Mouse (Mus musculus) liver, embryonic 11.5 days (tissue): ENCODE results near the gene Maml3. TPM values are rescaled to one million over a fixed set of nuclear protein-coding genes. Genes with fewer than 3 reads are reported as not detected.

Experiments used
- ATAC-seq: fragments of 200-750 bp; cut with Nextera tagmentation; replicated peaks from 2 replicates; pipeline ENCODE4 v1.8.0; 2017; ENCODE audit warnings: moderate number of reproducible peaks, mild to moderate bottlenecking, moderate TSS enrichment, moderate library complexity; ENCODE audit not compliant: low FRiP score
- DNase-seq: peaks from one replicate; pipeline ENCODE4 v3.0.0-alpha.2; 2017; ENCODE audit warnings: low spot score
- H3K27ac ChIP-seq: fragments of 300-500 bp; sonication (generic); 2 replicates; pipeline ENCODE4 v1.5.1; 2014; ENCODE audit warnings: mild to moderate bottlenecking, low read depth, low read length, control low read depth
- H3K27me3 ChIP-seq: fragments of 300-500 bp; sonication (generic); replicated peaks from 2 replicates; pipeline ENCODE4 v1.6.1; 2014; ENCODE audit warnings: low read length, mixed read lengths; ENCODE audit not compliant: control insufficient read depth, insufficient read depth
- H3K36me3 ChIP-seq: fragments of 300-500 bp; sonication (generic); 2 replicates; pipeline ENCODE4 v1.6.1; 2014; ENCODE audit warnings: mild to moderate bottlenecking, low read length, moderate library complexity, mixed read lengths; ENCODE audit not compliant: control insufficient read depth, insufficient read depth
- H3K4me1 ChIP-seq: fragments of 300-500 bp; sonication (generic); replicated peaks from 2 replicates; pipeline ENCODE4 v1.6.1; 2014; ENCODE audit warnings: low read length, mixed read lengths; ENCODE audit not compliant: control insufficient read depth, insufficient read depth
- H3K4me2 ChIP-seq: fragments of 300-500 bp; sonication (generic); 2 replicates; pipeline ENCODE4 v1.6.1; 2014; ENCODE audit warnings: mild to moderate bottlenecking, control low read depth, moderate library complexity
- H3K4me3 ChIP-seq: fragments of 300-500 bp; sonication (generic); 2 replicates; pipeline ENCODE4 v1.5.1; 2014; ENCODE audit warnings: low read depth, low read length, control low read depth
- H3K9ac ChIP-seq: fragments of 300-500 bp; sonication (generic); 2 replicates; pipeline ENCODE4 v1.6.1; 2014; ENCODE audit warnings: low read depth, low read length, control low read depth
- H3K9me3 ChIP-seq: fragments of 300-500 bp; sonication (generic); 2 replicates; pipeline ENCODE4 v1.6.1; 2016; ENCODE audit warnings: low read length, inconsistent platforms, mixed read lengths; ENCODE audit not compliant: control insufficient read depth
- WGBS: fragments of 180-500 bp; shearing (Covaris S2); extraction: QIAGEN DNeasy Blood & Tissue Kit; methylation state at CpG from one replicate; pipeline ENCODE4 v1.1.7; 2014; 5-methylcytosine and 5-hydroxymethylcytosine counted together
- polyA plus RNA-seq: library from polyadenylated mRNA; unstranded; fragments of >200 nt; fragmentation: Nextera tagmentation; extraction: Ambion mirVana; gene quantifications from 2 replicates; pipeline ENCODE4 v1.2.1, GENCODE M21; 2014

Maml3 gene
- polyA plus RNA-seq, 1 experiment from 2014 or later = 3.1 TPM

GRCm38 (mm10) chr3:52100926-52101325 is 4.0 kb downstream of the Maml3 start:
- H3K4me2 ChIP-seq = peak overlapping the region; percentile 93
- H3K27me3 ChIP-seq = no peaks in the 10 kb centered on the region
- H3K4me1 ChIP-seq = peaks cover 5% of the 10 kb centered on the region
- peak overlapping the region; percentile 66; the same call in 1 of the 2 replicates for H3K4me3 ChIP-seq
- no peak for ATAC-seq
- no peak overlapping the region for H3K9ac ChIP-seq
- DNase-seq = no peak
- no peaks in the 10 kb centered on the region for H3K9me3 ChIP-seq
- H3K27ac ChIP-seq = peak overlapping the region; percentile 33; the same call in 1 of the 2 replicates
- H3K36me3 ChIP-seq = no peaks in the 10 kb centered on the region
- WGBS = 52% methylated on average over 9 of the region's 9 CpGs

- ATAC-seq = no peak
- 81% methylated on average over 4 of the region's 4 CpGs for WGBS
- no peak overlapping the region for H3K4me3 ChIP-seq
Measured at GRCm38 (mm10) chr3:52100306-52100705, 4.6 kb downstream of the Maml3 start.

GRCm38 (mm10) chr3:52099286-52099685 is 5.6 kb downstream of the Maml3 start:
- no peak for ATAC-seq
- H3K27ac ChIP-seq = no peak overlapping the region

More at GRCm38 (mm10) chr3:52100306-52100705, 4.6 kb downstream of the Maml3 start:
- H3K36me3 ChIP-seq = no peaks in the 10 kb centered on the region
- no peaks in the 10 kb centered on the region for H3K9me3 ChIP-seq
- no peak overlapping the region for H3K9ac ChIP-seq
- peaks cover 5% of the 10 kb centered on the region for H3K4me1 ChIP-seq
- DNase-seq = no peak
- H3K27me3 ChIP-seq = no peaks in the 10 kb centered on the region
- H3K27ac ChIP-seq = no peak overlapping the region
- H3K4me2 ChIP-seq = no peak overlapping the region

GRCm38 (mm10) chr3:52091261-52091797 is 13.5 kb downstream of the Maml3 start:
- Histone ChIP-seq H3K4me1 (peaks cover 18% of the 10 kb centered on the region), H3K9me3 (no peaks in the 10 kb centered on the region), H3K4me3 (no peak overlapping the region), H3K27ac (no peak overlapping the region), H3K4me2 (no peak overlapping the region), H3K36me3 (no peaks in the 10 kb centered on the region), H3K9ac (no peak overlapping the region), H3K27me3 (no peaks in the 10 kb centered on the region)
- WGBS = 44% methylated on average over 7 of the region's 7 CpGs
- ATAC-seq = no peak
- DNase-seq = no peak

More at GRCm38 (mm10) chr3:52099286-52099685, 5.6 kb downstream of the Maml3 start:
- H3K36me3 ChIP-seq = no peaks in the 10 kb centered on the region
- no peak overlapping the region for H3K4me2 ChIP-seq
- H3K4me3 ChIP-seq = no peak overlapping the region
- DNase-seq = no peak
- no peaks in the 10 kb centered on the region for H3K9me3 ChIP-seq
- 63% methylated on average over 1 of the region's 1 CpGs for WGBS
- H3K27me3 ChIP-seq = no peaks in the 10 kb centered on the region
- peaks cover 5% of the 10 kb centered on the region for H3K4me1 ChIP-seq
- H3K9ac ChIP-seq = no peak overlapping the region

- Histone ChIP-seq H3K27ac (no peak overlapping the region), H3K4me2 (no peak overlapping the region), H3K9me3 (no peaks in the 10 kb centered on the region), H3K36me3 (no peaks in the 10 kb centered on the region), H3K27me3 (no peaks in the 10 kb centered on the region), H3K4me3 (no peak overlapping the region), H3K4me1 (peaks cover 18% of the 10 kb centered on the region), H3K9ac (no peak overlapping the region)
- WGBS = 44% methylated on average over 8 of the region's 8 CpGs
- DNase-seq (no peak), ATAC-seq (no peak)
Measured at GRCm38 (mm10) chr3:52090230-52090873, 14.5 kb downstream of the Maml3 start.

GRCm38 (mm10) chr3:52088458-52089341 is 16.2 kb downstream of the Maml3 start:
- DNase-seq (peak; percentile 73), ATAC-seq (peak; percentile 60)
- WGBS = 29% methylated on average over 19 of the region's 19 CpGs
- H3K9ac ChIP-seq = peak overlapping the region; percentile 18; the same call in 1 of the 2 replicates
- H3K4me1 ChIP-seq = peaks cover 18% of the 10 kb centered on the region
- H3K9me3 ChIP-seq = no peaks in the 10 kb centered on the region
- H3K4me3 ChIP-seq = no peak overlapping the region
- H3K27me3 ChIP-seq = no peaks in the 10 kb centered on the region
- H3K36me3 ChIP-seq = no peaks in the 10 kb centered on the region
- peak overlapping the region; percentile 52; the same call in 1 of the 2 replicates for H3K27ac ChIP-seq
- peak overlapping the region; percentile 36 for H3K4me2 ChIP-seq

- 82% methylated on average over 7 of the region's 7 CpGs for WGBS
- no peaks in the 10 kb centered on the region for H3K36me3 ChIP-seq
- H3K27me3 ChIP-seq = no peaks in the 10 kb centered on the region
- H3K4me1 ChIP-seq = peaks cover 18% of the 10 kb centered on the region
- H3K4me3 ChIP-seq = no peak overlapping the region
- peak overlapping the region; percentile 52; the same call in 1 of the 2 replicates for H3K27ac ChIP-seq
- ATAC-seq (no peak), DNase-seq (no peak)
- H3K9me3 ChIP-seq = no peaks in the 10 kb centered on the region
- no peak overlapping the region; the same call in 1 of the 2 replicates for H3K9ac ChIP-seq
- H3K4me2 ChIP-seq = no peak overlapping the region
Measured at GRCm38 (mm10) chr3:52087636-52088280, 17.1 kb downstream of the Maml3 start.

GRCm38 (mm10) chr3:52078763-52079162 is 26.1 kb downstream of the Maml3 start:
- no peak overlapping the region for H3K9ac ChIP-seq
- DNase-seq (no peak), ATAC-seq (no peak)
- no peaks in the 10 kb centered on the region for H3K9me3 ChIP-seq
- H3K36me3 ChIP-seq = no peaks in the 10 kb centered on the region
- H3K27me3 ChIP-seq = no peaks in the 10 kb centered on the region
- H3K4me1 ChIP-seq = peaks cover 11% of the 10 kb centered on the region
- H3K4me3 ChIP-seq = no peak overlapping the region
- no peak overlapping the region for H3K27ac ChIP-seq
- WGBS = 87% methylated on average over 2 of the region's 2 CpGs
- H3K4me2 ChIP-seq = no peak overlapping the region
